In the genomic region with DNA sequence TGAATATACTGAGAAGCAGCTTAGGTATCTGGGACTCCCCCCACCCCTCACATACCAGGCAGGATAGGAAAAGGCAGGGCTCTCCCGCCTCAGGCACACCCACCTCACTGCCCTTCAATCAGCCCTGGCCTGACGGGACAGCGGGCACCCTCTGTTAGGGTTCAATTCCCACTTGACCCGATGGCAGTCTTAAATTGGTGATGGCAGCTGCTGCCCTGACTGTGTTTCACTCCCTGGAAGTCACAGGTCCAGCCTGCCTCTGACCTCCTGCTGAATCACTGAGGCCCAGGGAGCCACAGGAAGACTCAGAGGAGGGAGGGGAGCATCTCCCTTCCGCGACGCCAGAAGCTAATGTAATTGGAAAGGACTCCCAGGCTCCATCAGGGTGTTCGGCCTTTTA, we compare ENCODE assay signal across 12 mouse cellular contexts.
"Had no signal": no experiment of that assay in that cellular context is flagged by ENCODE, and none has a peak within 500 bp of the region (broad histone marks: within the 10 kb centered on the region; RNA-seq: fewer than 3 reads in every experiment).

No protein-coding gene starts in this region.

- H3K9ac ChIP-seq: kidney, embryonic 15.5 days; liver, embryonic 13.5 days; liver, postnatal 0 days; lung, embryonic 15.5 days; neural tube, embryonic 13.5 days had no signal

- H3K4me2 ChIP-seq: kidney, embryonic 15.5 days; limb, embryonic 12.5 days; liver, embryonic 13.5 days; lung, embryonic 15.5 days; neural tube, embryonic 13.5 days had no signal

- ATAC-seq: liver, postnatal 0 days had no signal

- DNase-seq: kidney, postnatal 14 days; liver; liver, embryonic 13.5 days; liver, postnatal 0 days; midbrain, embryonic 14.5 days; right cerebral cortex, postnatal 14 days had no signal

- H3K36me3 ChIP-seq: kidney, embryonic 15.5 days; limb, embryonic 12.5 days; liver, embryonic 13.5 days; lung, embryonic 15.5 days; midbrain, embryonic 10.5 days; neural tube, embryonic 13.5 days had no signal

- H3K4me3 ChIP-seq: kidney, embryonic 15.5 days; left cerebral cortex, adult 2 months; limb, embryonic 12.5 days; liver, embryonic 13.5 days; lung, embryonic 15.5 days; midbrain, embryonic 10.5 days; neural tube, embryonic 13.5 days had no signal

- H3K9me3 ChIP-seq: kidney, embryonic 15.5 days; limb, embryonic 12.5 days; liver, embryonic 13.5 days; lung, embryonic 15.5 days; midbrain, embryonic 10.5 days; neural tube, embryonic 13.5 days had no signal

- H3K27ac ChIP-seq: kidney, embryonic 15.5 days; left cerebral cortex, adult 2 months; liver, embryonic 13.5 days; lung, embryonic 15.5 days; midbrain, embryonic 10.5 days; neural tube, embryonic 13.5 days had no signal
